Mouse (Mus musculus) hindbrain, embryonic 10.5 days (tissue): ENCODE measurements at regions not wholly inside any gene's neighbourhood (a gene's known extent, or its start where the extent isn't known, plus 50 kb on each side); places are given as distances from the start of the nearest gene placed in this dataset.

ENCODE experiments used
- DNase-seq: peaks from one replicate; pipeline ENCODE4 v3.0.0-alpha.2; 2017; ENCODE audit warnings: low spot score
- H3K27ac ChIP-seq: fragments of 300-500 bp; sonication (generic); 2 replicates; pipeline ENCODE4 v1.5.1; 2016; ENCODE audit warnings: mild to moderate bottlenecking, moderate library complexity
- H3K27me3 ChIP-seq: fragments of 300-500 bp; sonication (generic); 2 replicates; pipeline ENCODE4 v1.6.1; 2016; ENCODE audit warnings: mild to moderate bottlenecking; ENCODE audit not compliant: poor library complexity, insufficient read depth, severe bottlenecking
- H3K36me3 ChIP-seq: fragments of 300-500 bp; sonication (generic); 2 replicates; pipeline ENCODE4 v1.6.1; 2016; ENCODE audit warnings: mild to moderate bottlenecking, moderate library complexity
- H3K4me1 ChIP-seq: fragments of 300-500 bp; sonication (generic); replicated peaks from 2 replicates; pipeline ENCODE4 v1.6.1; 2016; ENCODE audit warnings: mild to moderate bottlenecking
- H3K4me3 ChIP-seq: fragments of 300-500 bp; sonication (generic); 2 replicates; pipeline ENCODE4 v1.5.1; 2016; ENCODE audit warnings: mild to moderate bottlenecking, moderate library complexity
- H3K9me3 ChIP-seq: fragments of 300-500 bp; sonication (generic); 2 replicates; pipeline ENCODE4 v1.6.1; 2016; ENCODE audit warnings: mild to moderate bottlenecking, moderate library complexity
- WGBS: fragments of 180-500 bp; shearing (Covaris S2); methylation state at CpG from one replicate; pipeline ENCODE4 v1.1.7; 2016; 5-methylcytosine and 5-hydroxymethylcytosine counted together

DNA sequence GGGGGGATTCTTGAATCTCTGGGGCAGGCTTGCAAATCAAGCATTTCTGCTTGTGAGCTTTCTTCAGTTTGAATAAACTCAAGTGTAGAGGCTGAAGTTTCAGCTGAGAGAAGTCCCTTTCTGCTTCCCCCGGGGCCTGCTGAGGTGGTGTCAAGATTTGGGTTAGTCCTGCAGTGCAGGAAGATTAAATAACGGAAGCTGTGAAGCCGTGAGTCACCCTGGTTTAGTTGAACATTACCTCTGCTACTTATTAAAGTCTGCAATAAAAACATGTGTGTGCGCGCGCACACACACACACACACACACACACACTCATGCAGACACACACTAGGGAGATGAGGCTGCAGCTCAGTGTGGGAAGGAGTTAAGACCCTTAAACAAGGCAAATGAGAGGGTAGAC is 556.7 kb downstream of the Rnf144a start:
- Histone ChIP-seq H3K4me3 (no peak overlapping the region), H3K4me1 (no peaks in the 10 kb centered on the region), H3K36me3 (no peaks in the 10 kb centered on the region), H3K27ac (no peak overlapping the region), H3K27me3 (no peaks in the 10 kb centered on the region), H3K9me3 (no peaks in the 10 kb centered on the region)
- 84% methylated on average over 6 of the region's 6 CpGs for WGBS
- DNase-seq = no peak

- Histone ChIP-seq H3K4me3 (no peak overlapping the region), H3K9me3 (no peaks in the 10 kb centered on the region), H3K4me1 (peaks cover 14% of the 10 kb centered on the region), H3K36me3 (no peaks in the 10 kb centered on the region), H3K27me3 (no peaks in the 10 kb centered on the region), H3K27ac (no peak overlapping the region)
- WGBS = 74% methylated on average over 7 of the region's 7 CpGs
- DNase-seq = no peak
Measured at GRCm38 (mm10) chr12:25830057-25830456, 585.0 kb downstream of the Rnf144a start.

- Histone ChIP-seq H3K27ac (no peak overlapping the region), H3K9me3 (no peaks in the 10 kb centered on the region), H3K27me3 (no peaks in the 10 kb centered on the region), H3K4me1 (peaks cover 14% of the 10 kb centered on the region), H3K36me3 (no peaks in the 10 kb centered on the region), H3K4me3 (no peak overlapping the region)
- DNase-seq = no peak
- 85% methylated on average over 2 of the region's 2 CpGs for WGBS
Measured at GRCm38 (mm10) chr12:25827961-25828360, 587.1 kb downstream of the Rnf144a start.

DNA sequence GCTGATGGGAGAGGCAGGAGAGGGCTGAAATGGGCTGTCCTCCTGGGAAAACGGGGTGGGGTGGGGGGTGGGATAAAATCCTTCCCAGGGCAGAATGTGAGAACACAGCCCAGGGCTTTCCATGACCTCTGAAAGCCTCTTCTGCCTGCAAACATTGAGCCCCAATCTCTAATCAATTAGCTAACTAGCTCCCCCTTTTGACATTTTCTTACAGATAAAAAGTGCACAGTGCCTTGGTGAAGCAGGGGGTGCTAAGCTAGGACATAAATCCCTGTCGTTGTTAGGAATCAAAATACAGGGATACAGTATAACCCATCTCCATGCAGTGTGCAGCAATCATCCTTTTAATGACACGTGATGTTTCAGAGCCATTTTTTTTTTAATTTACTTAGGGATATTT is 588.1 kb downstream of the Rnf144a start:
- H3K27me3 ChIP-seq = no peaks in the 10 kb centered on the region
- no peaks in the 10 kb centered on the region for H3K36me3 ChIP-seq
- H3K4me3 ChIP-seq = no peak overlapping the region
- peaks cover 14% of the 10 kb centered on the region for H3K4me1 ChIP-seq
- H3K9me3 ChIP-seq = no peaks in the 10 kb centered on the region
- 25% methylated on average over 3 of the region's 3 CpGs for WGBS
- peak overlapping the region; percentile 72 for H3K27ac ChIP-seq
- DNase-seq = peak; percentile 6

- DNase-seq = no peak
- Histone ChIP-seq H3K36me3 (no peaks in the 10 kb centered on the region), H3K27me3 (no peaks in the 10 kb centered on the region), H3K27ac (peak overlapping the region; percentile 72), H3K4me1 (peaks cover 14% of the 10 kb centered on the region), H3K9me3 (no peaks in the 10 kb centered on the region), H3K4me3 (no peak overlapping the region)
- 58% methylated on average over 4 of the region's 4 CpGs for WGBS
Measured at GRCm38 (mm10) chr12:25826451-25826850, 588.6 kb downstream of the Rnf144a start.

GRCm38 (mm10) chr12:25816248-25816647 is 598.8 kb downstream of the Rnf144a start:
- WGBS = 70% methylated on average over 2 of the region's 2 CpGs
- Histone ChIP-seq H3K9me3 (no peaks in the 10 kb centered on the region), H3K27ac (no peak overlapping the region), H3K36me3 (no peaks in the 10 kb centered on the region), H3K27me3 (no peaks in the 10 kb centered on the region), H3K4me3 (no peak overlapping the region), H3K4me1 (no peaks in the 10 kb centered on the region)
- no peak for DNase-seq

GRCm38 (mm10) chr12:25795092-25795491 is 620.0 kb downstream of the Rnf144a start:
- no peaks in the 10 kb centered on the region for H3K4me1 ChIP-seq
- WGBS = 90% methylated on average over 2 of the region's 2 CpGs
- H3K27ac ChIP-seq = no peak overlapping the region
- no peaks in the 10 kb centered on the region for H3K27me3 ChIP-seq
- H3K4me3 ChIP-seq = no peak overlapping the region
- DNase-seq = no peak
- no peaks in the 10 kb centered on the region for H3K36me3 ChIP-seq
- no peaks in the 10 kb centered on the region for H3K9me3 ChIP-seq

GRCm38 (mm10) chr12:25794571-25794970 is 620.5 kb downstream of the Rnf144a start:
- no peaks in the 10 kb centered on the region for H3K4me1 ChIP-seq
- H3K27ac ChIP-seq = no peak overlapping the region
- H3K27me3 ChIP-seq = no peaks in the 10 kb centered on the region
- DNase-seq = no peak
- WGBS = 79% methylated on average over 2 of the region's 2 CpGs
- no peak overlapping the region for H3K4me3 ChIP-seq
- no peaks in the 10 kb centered on the region for H3K36me3 ChIP-seq
- H3K9me3 ChIP-seq = no peaks in the 10 kb centered on the region

- 93% methylated on average over 2 of the region's 2 CpGs for WGBS
- no peak overlapping the region for H3K4me3 ChIP-seq
Measured at GRCm38 (mm10) chr12:25792571-25793075, 622.4 kb downstream of the Rnf144a start.

DNA sequence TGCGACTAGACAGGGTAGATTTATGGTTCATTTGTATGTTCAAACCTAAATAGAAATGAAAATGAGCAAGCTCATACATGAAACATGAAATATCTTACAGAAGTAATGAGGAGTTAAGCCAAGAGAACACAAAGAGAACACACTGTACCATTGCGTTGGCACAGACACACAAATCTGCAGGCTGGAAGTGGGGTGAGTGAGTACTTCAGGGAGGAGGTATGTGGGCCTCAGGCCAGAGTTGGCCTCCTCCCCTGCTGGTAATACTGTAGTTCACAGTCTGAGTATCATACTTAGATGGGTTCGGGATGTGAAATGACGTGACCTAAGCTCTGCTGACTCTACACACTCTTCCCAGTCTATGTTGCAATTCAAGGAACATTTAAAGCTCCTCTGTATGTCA is 624.1 kb downstream of the Rnf144a start:
- no peaks in the 10 kb centered on the region for H3K36me3 ChIP-seq
- no peaks in the 10 kb centered on the region for H3K9me3 ChIP-seq
- DNase-seq = no peak
- H3K4me3 ChIP-seq = no peak overlapping the region
- no peaks in the 10 kb centered on the region for H3K4me1 ChIP-seq
- 93% methylated on average over 4 of the region's 4 CpGs for WGBS
- H3K27me3 ChIP-seq = no peaks in the 10 kb centered on the region
- H3K27ac ChIP-seq = no peak overlapping the region

More at GRCm38 (mm10) chr12:25792571-25793075, 622.4 kb downstream of the Rnf144a start:
- H3K27me3 ChIP-seq = no peaks in the 10 kb centered on the region
- no peaks in the 10 kb centered on the region for H3K9me3 ChIP-seq
- DNase-seq = no peak
- no peaks in the 10 kb centered on the region for H3K36me3 ChIP-seq
- H3K4me1 ChIP-seq = no peaks in the 10 kb centered on the region
- H3K27ac ChIP-seq = no peak overlapping the region

DNA sequence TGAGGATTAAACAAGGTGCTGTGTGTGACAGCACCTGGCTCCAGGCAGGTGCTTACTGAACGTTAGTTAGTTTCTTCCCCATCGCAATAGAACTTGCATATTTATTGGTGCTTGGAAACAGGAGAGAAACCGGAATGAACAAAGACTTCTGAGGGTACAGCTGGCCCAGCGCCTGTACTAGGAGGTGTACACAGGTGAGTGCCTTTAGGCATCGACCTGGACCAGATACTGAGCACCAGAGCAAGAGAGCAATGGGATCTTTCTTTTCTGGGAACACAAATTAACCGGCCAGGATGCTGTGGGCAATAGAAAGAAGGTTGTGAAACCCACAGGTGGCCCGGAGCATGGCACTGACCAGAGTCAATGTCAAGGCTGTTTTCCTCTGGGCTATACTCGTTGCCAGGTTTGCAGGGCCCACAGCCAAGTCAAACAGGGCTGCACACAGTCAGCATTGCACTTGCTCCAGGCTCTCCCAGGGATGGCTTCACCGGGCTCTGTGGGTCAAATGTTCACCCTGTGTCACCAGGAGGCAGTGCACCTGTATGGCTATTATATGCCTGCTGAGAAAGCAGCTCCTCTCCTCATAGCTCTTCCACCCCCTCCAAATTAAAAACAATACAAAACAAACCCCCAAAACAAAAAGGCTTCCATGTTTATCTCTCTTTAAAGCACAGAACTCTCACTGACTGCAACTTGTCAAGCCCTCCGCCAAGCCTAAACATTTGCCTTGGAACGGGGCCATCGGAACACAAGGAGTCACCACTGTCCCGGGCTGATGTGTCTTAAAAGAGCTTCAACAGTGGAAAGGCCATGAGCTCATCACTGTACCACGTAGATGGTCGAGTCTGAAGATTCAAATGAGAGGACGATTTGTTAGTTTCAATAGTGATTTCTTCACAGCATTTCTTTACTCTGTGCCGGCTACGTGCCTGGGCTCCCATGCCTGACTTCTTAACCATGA is 629.1 kb downstream of the Rnf144a start:
- 89% methylated on average over 18 of the region's 18 CpGs for WGBS
- H3K9me3 ChIP-seq = no peaks in the 10 kb centered on the region
- H3K4me1 ChIP-seq = peaks cover 3% of the 10 kb centered on the region; the same call in 1 of the 2 replicates
- H3K36me3 ChIP-seq = no peaks in the 10 kb centered on the region
- no peak overlapping the region for H3K4me3 ChIP-seq
- DNase-seq = no peak
- no peak overlapping the region for H3K27ac ChIP-seq
- H3K27me3 ChIP-seq = no peaks in the 10 kb centered on the region

DNA sequence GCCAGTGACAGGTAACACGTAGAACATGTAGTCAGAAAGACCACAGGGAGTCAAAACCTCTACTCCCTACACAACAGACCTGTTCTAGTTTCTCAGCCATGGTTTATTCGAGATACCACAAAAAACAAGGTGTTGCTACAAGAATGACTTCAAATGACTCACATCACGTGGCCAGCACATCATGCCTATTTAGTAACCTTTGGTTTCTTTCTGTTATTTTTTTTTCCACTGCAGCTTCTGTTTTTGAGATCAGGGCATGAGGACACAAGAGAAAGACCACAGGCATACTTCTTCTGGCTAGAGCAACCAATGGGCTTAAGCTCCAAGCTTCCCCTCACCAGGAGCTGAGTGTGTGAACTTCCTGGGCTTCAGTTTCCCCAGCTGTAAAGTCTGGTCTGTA is 630.7 kb downstream of the Rnf144a start:
- Histone ChIP-seq H3K4me1 (peaks cover 3% of the 10 kb centered on the region; the same call in 1 of the 2 replicates), H3K27me3 (no peaks in the 10 kb centered on the region), H3K27ac (no peak overlapping the region), H3K36me3 (no peaks in the 10 kb centered on the region), H3K9me3 (no peaks in the 10 kb centered on the region), H3K4me3 (no peak overlapping the region)
- 85% methylated on average over 3 of the region's 3 CpGs for WGBS
- DNase-seq = no peak

DNA sequence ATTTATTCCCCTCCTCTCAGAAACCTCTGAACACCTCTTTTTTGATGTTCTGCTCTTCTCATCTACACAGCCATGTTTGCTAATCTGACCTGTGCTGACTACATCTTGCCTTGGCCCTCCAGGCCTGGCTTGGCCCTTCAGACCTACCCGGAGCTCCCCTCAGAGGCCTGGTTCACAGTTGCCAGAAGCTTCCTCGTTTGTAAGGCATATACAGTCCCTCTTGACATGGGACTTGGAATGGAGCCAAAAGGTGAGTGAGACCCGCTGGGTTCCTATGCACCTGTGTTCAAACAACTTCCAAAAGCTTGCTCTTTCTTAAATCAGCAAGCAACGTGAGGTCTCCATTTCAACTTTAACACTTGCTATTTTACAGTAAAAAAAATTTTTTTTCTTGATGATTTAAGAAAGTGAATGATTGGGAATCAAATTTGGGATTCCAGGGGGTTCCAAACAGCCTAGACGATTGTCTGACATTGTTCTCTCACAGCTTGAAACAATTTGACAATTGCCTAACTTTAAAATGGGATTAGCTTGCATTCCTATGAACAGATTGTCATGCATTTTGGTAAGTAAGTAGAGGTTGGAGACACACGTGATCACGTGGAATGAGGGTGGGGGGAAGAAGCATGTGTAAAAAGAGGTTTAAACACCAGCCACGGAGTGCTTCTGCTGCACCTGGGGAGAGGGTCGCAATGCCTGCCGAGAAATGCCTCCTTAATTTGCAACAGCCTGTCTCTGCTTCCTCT is 631.9 kb downstream of the Rnf144a start:
- Histone ChIP-seq H3K27me3 (no peaks in the 10 kb centered on the region), H3K36me3 (no peaks in the 10 kb centered on the region), H3K27ac (no peak overlapping the region), H3K4me1 (peaks cover 3% of the 10 kb centered on the region; the same call in 1 of the 2 replicates), H3K9me3 (no peaks in the 10 kb centered on the region), H3K4me3 (no peak overlapping the region)
- no peak for DNase-seq
- WGBS = 55% methylated on average over 10 of the region's 10 CpGs
